Mouse (Mus musculus) MEL (cell line): Measurements from ENCODE around the gene Lmo7. TPM values are rescaled to one million over a fixed set of nuclear protein-coding genes. Genes with fewer than 3 reads are reported as not detected.
A peak's percentile ranks its signal among the peaks of the same experiment; 100 is the strongest.

Experiments used
- DNase-seq: peaks from one replicate; pipeline ENCODE4 v3.0.0; 2011; ENCODE audit warnings: low read depth, low spot score
- H3K27ac ChIP-seq: 2 replicates; pipeline ENCODE4 v1.5.1; 2012; ENCODE audit warnings: low read depth, mild to moderate bottlenecking, control low read depth, low read length, moderate library complexity; ENCODE audit not compliant: control insufficient read depth
- H3K27me3 ChIP-seq, 2 experiments: fragments of 150-350 bp in 1 of 2; sonication (generic) in 1 of 2; 2 replicates each; pipeline ENCODE4 v1.6.1; 2012; ENCODE audit warnings: low read length in 2 of 2, mild to moderate bottlenecking in 2 of 2, improper control_type of control experiment in 1 of 2, moderate library complexity in 1 of 2; ENCODE audit not compliant: insufficient read depth in 2 of 2, control insufficient read depth in 1 of 2
- H3K36me3 ChIP-seq, 2 experiments: 2 replicates each; pipeline ENCODE4 v1.6.1; 2012 to 2014; ENCODE audit warnings: low read length in 2 of 2, improper control_type of control experiment in 1 of 2, inconsistent platforms in 1 of 2, mild to moderate bottlenecking in 1 of 2; ENCODE audit not compliant: insufficient read depth in 2 of 2, control insufficient read depth in 1 of 2
- H3K4me1 ChIP-seq, 2 experiments: fragments of 150-350 bp in 1 of 2; sonication (generic) in 1 of 2; 2 replicates each; pipeline ENCODE4 v1.6.1; 2012; ENCODE audit warnings: low read length in 2 of 2, improper control_type of control experiment in 1 of 2, mild to moderate bottlenecking in 1 of 2; ENCODE audit not compliant: insufficient read depth in 2 of 2, control insufficient read depth in 1 of 2
- H3K4me3 ChIP-seq, 2 experiments: fragments of 150-350 bp in 1 of 2; sonication (generic) in 1 of 2; 2 replicates each; pipeline ENCODE4 v1.5.1; 2012; ENCODE audit warnings: low read depth in 2 of 2, low read length in 2 of 2, mild to moderate bottlenecking in 2 of 2, moderate library complexity in 2 of 2, control low read depth in 1 of 2, improper control_type of control experiment in 1 of 2; ENCODE audit not compliant: control insufficient read depth in 1 of 2, insufficient read depth in 1 of 2
- H3K79me2 ChIP-seq: 2 replicates; pipeline ENCODE4 v1.6.1; 2012; ENCODE audit warnings: mild to moderate bottlenecking, low read length, moderate library complexity; ENCODE audit not compliant: control insufficient read depth, poor library complexity, insufficient read depth
- H3K9ac ChIP-seq: 2 replicates; pipeline ENCODE4 v1.6.1; 2012; ENCODE audit warnings: low read depth, mild to moderate bottlenecking, control low read depth, low read length, moderate library complexity; ENCODE audit not compliant: control insufficient read depth, poor library complexity, severe bottlenecking
- H3K9me3 ChIP-seq: fragments of 150-350 bp; sonication (generic); replicated peaks from 2 replicates; pipeline ENCODE4 v1.6.1; 2012; ENCODE audit warnings: mild to moderate bottlenecking, low read length, improper control_type of control experiment, moderate library complexity; ENCODE audit not compliant: insufficient read depth
- BHLHE40 ChIP-seq: IDR thresholded peaks from 2 replicates; pipeline ENCODE4 v1.6.1; 2012; ENCODE audit warnings: low read depth, mild to moderate bottlenecking, inconsistent platforms, low read length, improper control_type of control experiment, borderline replicate concordance
- CTCF ChIP-seq, 3 experiments: IDR thresholded peaks in 2 of 3; conservative IDR thresholded peaks in 1 of 3; 2 replicates each; pipeline ENCODE4 v1.5.1; 2011 to 2012; ENCODE audit warnings: low read length in 3 of 3, low read depth in 2 of 3, mild to moderate bottlenecking in 2 of 3, improper control_type of control experiment in 1 of 3, inconsistent platforms in 1 of 3, mixed read lengths in 1 of 3, moderate library complexity in 1 of 3; ENCODE audit not compliant: control insufficient read depth in 1 of 3, insufficient read depth in 1 of 3, poor library complexity in 1 of 3, severe bottlenecking in 1 of 3
- E2F4 ChIP-seq: IDR thresholded peaks from 2 replicates; pipeline ENCODE4 v1.6.1; 2011; ENCODE audit warnings: low read depth, low read length, improper control_type of control experiment, borderline replicate concordance
- EP300 ChIP-seq, 2 experiments: IDR thresholded peaks; 2 replicates each; pipeline ENCODE4 v1.6.1; 2011; ENCODE audit warnings: improper control_type of control experiment in 2 of 2, low read length in 2 of 2, low read depth in 1 of 2, mild to moderate bottlenecking in 1 of 2
- ETS1 ChIP-seq: IDR thresholded peaks from 2 replicates; pipeline ENCODE4 v1.6.1; 2012; ENCODE audit warnings: low read depth, mild to moderate bottlenecking, inconsistent platforms, low read length, improper control_type of control experiment, moderate library complexity
- JUND ChIP-seq: IDR thresholded peaks from 2 replicates; pipeline ENCODE4 v1.6.1; 2011; ENCODE audit warnings: low read depth, mild to moderate bottlenecking, improper control_type of control experiment, low read length
- MXI1 ChIP-seq: IDR thresholded peaks from 2 replicates; pipeline ENCODE4 v1.6.1; 2011; ENCODE audit warnings: mild to moderate bottlenecking, low read depth, low read length, improper control_type of control experiment
- MYC ChIP-seq: IDR thresholded peaks from 2 replicates; pipeline ENCODE4 v1.6.1; 2011; ENCODE audit warnings: low read depth, mild to moderate bottlenecking, low read length, improper control_type of control experiment, moderate library complexity
- NELFE ChIP-seq: IDR thresholded peaks from 2 replicates; pipeline ENCODE4 v1.6.1; 2011; ENCODE audit warnings: low read depth, low read length, improper control_type of control experiment
- POLR2A ChIP-seq, 2 experiments: IDR thresholded peaks; 2 replicates each; pipeline ENCODE4 v1.6.1; 2011 to 2012; ENCODE audit warnings: low read length in 2 of 2, mild to moderate bottlenecking in 2 of 2, control low read depth in 1 of 2, improper control_type of control experiment in 1 of 2, low read depth in 1 of 2, moderate library complexity in 1 of 2; ENCODE audit not compliant: control insufficient read depth in 1 of 2, insufficient read depth in 1 of 2, poor library complexity in 1 of 2
- RAD21 ChIP-seq: IDR thresholded peaks from 2 replicates; pipeline ENCODE4 v1.6.1; 2011; ENCODE audit warnings: mild to moderate bottlenecking, low read depth, low read length, improper control_type of control experiment
- SIN3A ChIP-seq: IDR thresholded peaks from 2 replicates; pipeline ENCODE4 v1.6.1; 2012; ENCODE audit warnings: low read length, improper control_type of control experiment, inconsistent platforms
- SMC3 ChIP-seq: IDR thresholded peaks from 2 replicates; pipeline ENCODE4 v1.6.1; 2011; ENCODE audit warnings: low read depth, low read length, improper control_type of control experiment
- TAL1 ChIP-seq: IDR thresholded peaks from 2 replicates; pipeline ENCODE4 v1.6.1; 2012; ENCODE audit warnings: mild to moderate bottlenecking, inconsistent platforms, low read length, moderate library complexity, mixed read lengths
- TBP ChIP-seq: IDR thresholded peaks from 2 replicates; pipeline ENCODE4 v1.8.0; 2011; ENCODE audit warnings: low read depth, low read length, improper control_type of control experiment
- TCF12 ChIP-seq: IDR thresholded peaks from 2 replicates; pipeline ENCODE4 v1.6.1; 2014; ENCODE audit warnings: low read depth, mild to moderate bottlenecking, inconsistent platforms, low read length, improper control_type of control experiment, moderate library complexity
- USF2 ChIP-seq, 2 experiments: IDR thresholded peaks; 2 replicates each; pipeline ENCODE4 v1.6.1; 2011 to 2012; ENCODE audit warnings: improper control_type of control experiment in 2 of 2, low read length in 2 of 2, borderline replicate concordance in 1 of 2, inconsistent platforms in 1 of 2, low read depth in 1 of 2, mild to moderate bottlenecking in 1 of 2; ENCODE audit not compliant: insufficient read depth in 1 of 2
- ZC3H11A ChIP-seq: IDR thresholded peaks from 2 replicates; pipeline ENCODE4 v1.6.1; 2012; ENCODE audit warnings: low read depth, mild to moderate bottlenecking, inconsistent platforms, low read length, improper control_type of control experiment
- ZMIZ1 ChIP-seq: IDR thresholded peaks from 2 replicates; pipeline ENCODE4 v1.6.1; 2012; ENCODE audit warnings: low read depth, mild to moderate bottlenecking, inconsistent platforms, low read length, improper control_type of control experiment, moderate library complexity
- ZNF384 ChIP-seq: IDR thresholded peaks from 2 replicates; pipeline ENCODE4 v1.6.1; 2012; ENCODE audit warnings: low read depth, mild to moderate bottlenecking, inconsistent platforms, low read length, improper control_type of control experiment
- polyA plus RNA-seq, 2 experiments: library from polyadenylated mRNA; stranded (reverse) in 1 of 2; unstranded in 1 of 2; fragments of >175 nt in 1 of 2; fragments of >200 nt in 1 of 2; gene quantifications; 2 replicates each; pipeline versions ENCODE4 v1.2.1 to v1.2.4; 2012; ENCODE audit warnings: low replicate concordance in 2 of 2, low read depth in 1 of 2; ENCODE audit not compliant: insufficient read length in 2 of 2, insufficient read depth in 1 of 2, missing spikeins in 1 of 2
- total RNA-seq: library from RNA; depleted of rRNA; stranded (reverse); fragments of 300-350 nt; gene quantifications from 2 replicates; pipeline ENCODE4 v1.2.3, GENCODE M21; 2012

The Lmo7 gene
- total and polyA plus RNA-seq, 3 experiments: not detected

GRCm38 (mm10) chr14:101933551-101933950 lies 203.8 kb downstream of the Lmo7 start:
- Histone ChIP-seq H3K36me3 (no peaks in the 10 kb centered on the region), H3K27me3 (no peaks in the 10 kb centered on the region), H3K4me1 (no peaks in the 10 kb centered on the region), H3K27ac (no peak overlapping the region), H3K9me3 (no peaks in the 10 kb centered on the region), H3K4me3 (no peak overlapping the region), H3K79me2 (no peaks in the 10 kb centered on the region), H3K9ac (no peak overlapping the region)
- no peak for DNase-seq
- TF ChIP-seq POLR2A (IDR thresholded peaks at IDR 0.05; ENCODE audit: control insufficient read depth in 1 of 2, insufficient read depth in 1 of 2, low read depth in 1 of 2, low read length in 2 of 2, poor library complexity in 1 of 2) (no peak), TBP (no peak), USF2 (IDR thresholded peaks at IDR 0.05; ENCODE audit: borderline replicate concordance in 1 of 2, insufficient read depth in 1 of 2, low read depth in 1 of 2, low read length in 2 of 2) (no peak), JUND (no peak), TCF12 (no peak), EP300 (IDR thresholded peaks at IDR 0.05; ENCODE audit: low read depth in 1 of 2, low read length in 2 of 2) (no peak), TAL1 (no peak), SIN3A (no peak), MXI1 (no peak)

GRCm38 (mm10) chr14:101942971-101943370 lies 213.2 kb downstream of the Lmo7 start:
- no peak overlapping the region for H3K27ac ChIP-seq
- H3K4me3 ChIP-seq: no peak overlapping the region
- DNase-seq: peak; percentile 64
- H3K27me3 ChIP-seq: no peaks in the 10 kb centered on the region
- H3K36me3 ChIP-seq: no peaks in the 10 kb centered on the region
- H3K9ac ChIP-seq: no peak overlapping the region
- TF ChIP-seq CTCF (IDR thresholded peaks at IDR 0.05 in 2 of 3, conservative IDR thresholded peaks at IDR 0.05 in 1 of 3; ENCODE audit: control insufficient read depth in 1 of 3, insufficient read depth in 1 of 3, low read depth in 2 of 3, low read length in 3 of 3, poor library complexity in 1 of 3, severe bottlenecking in 1 of 3) (peak; percentile 66 to 80 (median 69)), MXI1 (no peak), RAD21 (peak; percentile 74), SMC3 (peak; percentile 76), ZC3H11A (peak; percentile 53; the same call in 1 of the 2 replicates)
- TF ChIP-seq, all 39 proteins: peak for 4
- Histone ChIP-seq H3K9me3 (no peaks in the 10 kb centered on the region), H3K79me2 (no peaks in the 10 kb centered on the region), H3K4me1 (no peaks in the 10 kb centered on the region)

- Histone ChIP-seq H3K36me3 (no peaks in the 10 kb centered on the region), H3K27ac (no peak overlapping the region), H3K79me2 (no peaks in the 10 kb centered on the region), H3K9me3 (no peaks in the 10 kb centered on the region), H3K9ac (no peak overlapping the region), H3K4me3 (no peak overlapping the region), H3K27me3 (no peaks in the 10 kb centered on the region), H3K4me1 (no peaks in the 10 kb centered on the region)
- DNase-seq: peak; percentile 5
- TF ChIP-seq POLR2A (IDR thresholded peaks at IDR 0.05; ENCODE audit: control insufficient read depth in 1 of 2, insufficient read depth in 1 of 2, low read depth in 1 of 2, low read length in 2 of 2, poor library complexity in 1 of 2): no peak
- peak; percentile 5 to 47 (median 42); a peak in 4 of 6 replicates for TF ChIP-seq CTCF (IDR thresholded peaks at IDR 0.05 in 2 of 3, conservative IDR thresholded peaks at IDR 0.05 in 1 of 3; ENCODE audit: control insufficient read depth in 1 of 3, insufficient read depth in 1 of 3, low read depth in 2 of 3, low read length in 3 of 3, poor library complexity in 1 of 3, severe bottlenecking in 1 of 3)
- peak; percentile 34 for TF ChIP-seq RAD21
- no peak for TF ChIP-seq BHLHE40
- TF ChIP-seq MYC: no peak
- TF ChIP-seq E2F4: no peak
- TF ChIP-seq EP300 (IDR thresholded peaks at IDR 0.05; ENCODE audit: low read depth in 1 of 2, low read length in 2 of 2): no peak
- no peak for TF ChIP-seq ETS1
- TF ChIP-seq SMC3: peak; percentile 39
- TF ChIP-seq ZMIZ1: no peak
- TF ChIP-seq ZNF384: no peak
- TF ChIP-seq ZC3H11A: peak; percentile 29; the same call in 1 of the 2 replicates
- TF ChIP-seq NELFE: no peak
Observed at GRCm38 (mm10) chr14:101946711-101947516, 217.2 kb downstream of the Lmo7 start.
